Mouse (Mus musculus): ENCODE measurements around the gene Fam180a. TPM values are rescaled to one million over a fixed set of nuclear protein-coding genes. Genes with fewer than 3 reads are reported as not detected.
A peak's percentile ranks its signal among the peaks of the same experiment; 100 is the strongest.

Gene Fam180a
- polyA plus RNA-seq, 1 experiment from 2014 or later = 0.16 TPM

DNA sequence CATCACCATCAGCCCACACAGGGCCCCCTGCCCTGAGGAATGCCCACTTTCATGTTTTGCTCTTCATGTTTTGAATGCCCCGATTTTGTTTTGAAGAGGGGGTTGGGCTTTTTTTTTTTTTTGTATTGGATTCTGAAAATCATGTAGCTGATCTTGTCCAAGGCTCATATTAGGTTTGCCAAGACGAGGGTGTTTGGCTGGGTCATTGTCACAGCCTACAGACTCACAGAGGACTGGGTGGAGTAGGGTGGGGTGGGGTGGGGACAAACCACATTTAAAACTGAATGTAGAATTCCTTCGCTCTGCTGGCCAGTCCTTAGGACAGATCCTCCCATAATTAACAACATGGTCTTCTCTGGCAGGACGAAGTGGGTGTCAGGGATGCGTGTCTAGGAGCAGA, 27.5 kb upstream of the Fam180a start:
- peak; percentile 31; the same call in 1 of the 2 replicates for ATAC-seq (replicated peaks; ENCODE audit: insufficient number of reproducible peaks, low FRiP score, low TSS enrichment)
- H3K9me3 ChIP-seq (replicated peaks; ENCODE audit: control insufficient read depth, low read length) = no peaks in the 10 kb centered on the region
- 61% methylated on average over 5 of the region's 5 CpGs for WGBS (ENCODE audit: insufficient replicate concordance)
- H3K36me3 ChIP-seq (ENCODE audit: control insufficient read depth, insufficient read depth, low read length) = no peaks in the 10 kb centered on the region
- peak overlapping the region; percentile 47 for H3K4me2 ChIP-seq
- no peak overlapping the region for H3K9ac ChIP-seq (ENCODE audit: low read depth, low read length)
- H3K4me3 ChIP-seq (ENCODE audit: low read depth, low read length) = no peak overlapping the region
- H3K27me3 ChIP-seq (ENCODE audit: control insufficient read depth, insufficient read depth, low read length) = no peaks in the 10 kb centered on the region
- no peak overlapping the region for H3K27ac ChIP-seq (ENCODE audit: low read depth, low read length)
- peaks cover 3% of the 10 kb centered on the region; the same call in 1 of the 2 replicates for H3K4me1 ChIP-seq (ENCODE audit: control insufficient read depth, insufficient read depth, low read length)

DNA sequence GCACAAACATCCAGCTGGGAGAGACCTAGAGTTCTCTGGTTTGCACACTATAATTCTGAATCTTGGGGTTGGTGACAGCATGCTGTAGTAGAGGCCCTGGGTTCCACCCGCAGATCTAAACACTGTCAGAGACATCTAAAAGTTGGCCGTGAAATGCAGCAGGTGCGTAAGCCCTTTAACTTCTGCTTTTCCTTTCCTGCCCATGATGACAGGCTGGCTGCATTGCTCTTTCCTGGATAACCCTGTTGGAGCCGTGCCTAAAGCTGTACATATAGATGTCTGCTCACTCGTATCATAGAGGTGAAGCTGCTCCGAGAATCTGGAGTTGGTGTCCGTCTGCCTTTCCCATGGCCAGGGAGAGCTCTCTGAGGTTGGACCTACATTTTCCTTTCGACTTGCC, 26.9 kb upstream of the Fam180a start:
- H3K27ac ChIP-seq (ENCODE audit: low read depth, low read length) = no peak overlapping the region
- H3K27me3 ChIP-seq (ENCODE audit: control insufficient read depth, insufficient read depth, low read length) = no peaks in the 10 kb centered on the region
- WGBS (ENCODE audit: insufficient replicate concordance) = 72% methylated on average over 8 of the region's 8 CpGs
- no peak overlapping the region for H3K4me2 ChIP-seq
- no peak for ATAC-seq (replicated peaks; ENCODE audit: insufficient number of reproducible peaks, low FRiP score, low TSS enrichment)
- H3K36me3 ChIP-seq (ENCODE audit: control insufficient read depth, insufficient read depth, low read length) = no peaks in the 10 kb centered on the region
- no peak overlapping the region for H3K9ac ChIP-seq (ENCODE audit: low read depth, low read length)
- H3K4me3 ChIP-seq (ENCODE audit: low read depth, low read length) = no peak overlapping the region
- H3K4me1 ChIP-seq (ENCODE audit: control insufficient read depth, insufficient read depth, low read length) = peaks cover 3% of the 10 kb centered on the region; the same call in 1 of the 2 replicates
- no peaks in the 10 kb centered on the region for H3K9me3 ChIP-seq (replicated peaks; ENCODE audit: control insufficient read depth, low read length)

GRCm38 (mm10) chr6:35351826-35352225, 25.9 kb upstream of the Fam180a start:
- Histone ChIP-seq H3K36me3 (ENCODE audit: control insufficient read depth, insufficient read depth, low read length) (no peaks in the 10 kb centered on the region), H3K4me3 (ENCODE audit: low read depth, low read length) (no peak overlapping the region), H3K27ac (ENCODE audit: low read depth, low read length) (no peak overlapping the region), H3K9ac (ENCODE audit: low read depth, low read length) (no peak overlapping the region), H3K4me2 (no peak overlapping the region), H3K4me1 (ENCODE audit: control insufficient read depth, insufficient read depth, low read length) (peaks cover 3% of the 10 kb centered on the region; the same call in 1 of the 2 replicates), H3K27me3 (ENCODE audit: control insufficient read depth, insufficient read depth, low read length) (no peaks in the 10 kb centered on the region), H3K9me3 (replicated peaks; ENCODE audit: control insufficient read depth, low read length) (no peaks in the 10 kb centered on the region)
- ATAC-seq (replicated peaks; ENCODE audit: insufficient number of reproducible peaks, low FRiP score, low TSS enrichment) = no peak
- 85% methylated on average over 3 of the region's 3 CpGs for WGBS (ENCODE audit: insufficient replicate concordance)

DNA sequence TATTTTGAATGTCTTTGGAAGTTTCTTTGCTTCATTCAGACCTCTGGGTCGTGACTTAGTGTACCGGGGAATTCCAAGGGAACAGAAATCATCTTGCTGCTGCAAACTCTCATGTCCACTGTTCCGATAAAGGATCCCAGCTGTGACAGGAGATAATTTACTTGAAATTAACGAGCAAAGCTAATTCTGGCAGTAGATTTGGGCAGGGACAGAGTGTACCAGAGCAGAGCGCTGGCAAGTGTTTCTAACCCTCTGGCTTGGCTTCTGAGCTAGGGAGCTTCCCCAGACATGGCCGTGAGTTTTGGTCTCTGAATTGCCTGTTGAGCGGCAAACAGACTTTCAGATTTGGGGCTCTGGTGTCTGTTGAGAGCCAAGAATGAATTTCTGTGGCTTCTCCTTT, 23.8 kb upstream of the Fam180a start:
- no peak overlapping the region for H3K4me2 ChIP-seq
- no peak overlapping the region for H3K9ac ChIP-seq (ENCODE audit: low read depth, low read length)

DNA sequence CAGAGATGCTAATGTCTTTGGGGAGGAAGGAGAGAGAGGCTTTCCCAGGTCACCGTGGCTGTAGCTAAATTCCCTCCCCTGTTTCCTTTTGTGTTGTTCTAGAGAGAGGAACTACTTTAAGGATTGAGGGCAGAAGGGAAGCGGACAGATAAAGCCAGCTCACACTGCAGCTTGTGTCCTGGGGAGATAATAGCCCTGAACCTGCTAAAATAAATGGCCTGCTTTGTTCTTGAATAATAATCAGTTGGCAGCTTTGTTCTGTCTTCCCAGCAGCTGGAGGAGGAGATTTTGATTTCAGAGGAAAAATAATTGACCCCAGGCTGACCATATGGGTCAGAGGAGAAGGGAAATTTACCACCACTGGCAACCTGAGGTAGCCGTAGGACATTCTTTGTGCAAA, 12.7 kb upstream of the Fam180a start:
- Histone ChIP-seq H3K27me3 (ENCODE audit: control insufficient read depth, insufficient read depth, low read length) (no peaks in the 10 kb centered on the region), H3K4me2 (no peak overlapping the region), H3K27ac (ENCODE audit: low read depth, low read length) (no peak overlapping the region), H3K9ac (ENCODE audit: low read depth, low read length) (no peak overlapping the region), H3K36me3 (ENCODE audit: control insufficient read depth, insufficient read depth, low read length) (no peaks in the 10 kb centered on the region), H3K9me3 (replicated peaks; ENCODE audit: control insufficient read depth, low read length) (no peaks in the 10 kb centered on the region), H3K4me3 (ENCODE audit: low read depth, low read length) (no peak overlapping the region), H3K4me1 (ENCODE audit: control insufficient read depth, insufficient read depth, low read length) (0 out of 2 replicates have a peak, but pooled peaks cover 2% of the 10 kb centered on the region)
- 17% methylated on average over 3 of the region's 3 CpGs for WGBS (ENCODE audit: insufficient replicate concordance)
- no peak for ATAC-seq (replicated peaks; ENCODE audit: insufficient number of reproducible peaks, low FRiP score, low TSS enrichment)

More for the DNA sequence above, 23.8 kb upstream of the Fam180a start:
- no peak for ATAC-seq (replicated peaks; ENCODE audit: insufficient number of reproducible peaks, low FRiP score, low TSS enrichment)
- Histone ChIP-seq H3K4me1 (ENCODE audit: control insufficient read depth, insufficient read depth, low read length) (peaks cover 3% of the 10 kb centered on the region; the same call in 1 of the 2 replicates), H3K27ac (ENCODE audit: low read depth, low read length) (no peak overlapping the region), H3K9me3 (replicated peaks; ENCODE audit: control insufficient read depth, low read length) (no peaks in the 10 kb centered on the region), H3K4me3 (ENCODE audit: low read depth, low read length) (no peak overlapping the region), H3K36me3 (ENCODE audit: control insufficient read depth, insufficient read depth, low read length) (no peaks in the 10 kb centered on the region), H3K27me3 (ENCODE audit: control insufficient read depth, insufficient read depth, low read length) (no peaks in the 10 kb centered on the region)
- 53% methylated on average over 7 of the region's 7 CpGs for WGBS (ENCODE audit: insufficient replicate concordance)

DNA sequence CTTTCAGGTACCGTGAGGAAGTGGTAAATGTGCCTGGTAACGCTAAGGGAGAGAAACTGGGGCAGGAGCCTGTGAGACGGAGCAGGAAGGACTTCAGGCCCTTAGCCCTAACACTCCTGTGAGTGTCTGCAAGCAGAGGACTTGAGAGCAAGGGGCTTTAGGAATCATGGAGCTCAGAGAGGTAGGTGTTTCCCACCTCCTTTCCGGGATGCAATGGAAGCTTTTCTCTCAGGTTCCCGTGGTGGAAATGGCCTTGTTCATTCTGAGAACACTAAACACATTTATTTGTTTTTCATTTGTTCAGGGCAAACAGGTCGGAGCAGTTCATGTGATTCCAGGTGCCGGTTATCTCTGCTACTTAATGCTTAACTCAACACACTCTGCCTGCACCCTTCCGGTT, 11.9 kb upstream of the Fam180a start:
- WGBS (ENCODE audit: insufficient replicate concordance) = 59% methylated on average over 8 of the region's 8 CpGs
- H3K4me3 ChIP-seq (ENCODE audit: low read depth, low read length) = no peak overlapping the region
- no peak for ATAC-seq (replicated peaks; ENCODE audit: insufficient number of reproducible peaks, low FRiP score, low TSS enrichment)
- no peaks in the 10 kb centered on the region for H3K27me3 ChIP-seq (ENCODE audit: control insufficient read depth, insufficient read depth, low read length)
- H3K9me3 ChIP-seq (replicated peaks; ENCODE audit: control insufficient read depth, low read length) = no peaks in the 10 kb centered on the region
- H3K4me1 ChIP-seq (ENCODE audit: control insufficient read depth, insufficient read depth, low read length) = 0 out of 2 replicates have a peak, but pooled peaks cover 2% of the 10 kb centered on the region
- H3K4me2 ChIP-seq = no peak overlapping the region
- H3K27ac ChIP-seq (ENCODE audit: low read depth, low read length) = no peak overlapping the region
- no peak overlapping the region for H3K9ac ChIP-seq (ENCODE audit: low read depth, low read length)
- H3K36me3 ChIP-seq (ENCODE audit: control insufficient read depth, insufficient read depth, low read length) = no peaks in the 10 kb centered on the region

DNA sequence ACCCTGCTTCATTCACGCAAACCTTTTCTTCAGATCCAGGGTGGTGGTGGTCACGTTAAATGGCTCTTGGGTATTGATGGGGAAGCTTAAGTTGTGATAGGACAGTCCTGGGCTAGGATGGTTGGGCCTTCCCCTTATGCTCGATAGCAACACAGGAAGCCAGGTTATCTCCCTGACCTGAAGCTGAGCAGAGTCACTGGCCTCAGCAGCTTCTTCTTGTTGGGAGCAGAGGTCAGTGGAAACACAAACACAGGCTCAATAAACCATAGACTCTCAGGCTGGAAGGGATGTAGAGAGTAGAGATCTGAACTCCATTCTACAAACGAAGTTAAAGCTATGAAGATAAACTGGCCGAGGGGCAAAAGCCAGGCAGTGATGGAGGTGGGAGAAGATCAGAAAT, 9.5 kb upstream of the Fam180a start:
- no peak overlapping the region for H3K4me2 ChIP-seq
- H3K36me3 ChIP-seq (ENCODE audit: control insufficient read depth, insufficient read depth, low read length) = no peaks in the 10 kb centered on the region
- no peaks in the 10 kb centered on the region for H3K27me3 ChIP-seq (ENCODE audit: control insufficient read depth, insufficient read depth, low read length)
- H3K4me3 ChIP-seq (ENCODE audit: low read depth, low read length) = no peak overlapping the region
- H3K9ac ChIP-seq (ENCODE audit: low read depth, low read length) = no peak overlapping the region
- H3K27ac ChIP-seq (ENCODE audit: low read depth, low read length) = no peak overlapping the region
- H3K4me1 ChIP-seq (ENCODE audit: control insufficient read depth, insufficient read depth, low read length) = 0 out of 2 replicates have a peak, but pooled peaks cover 7% of the 10 kb centered on the region
- ATAC-seq (replicated peaks; ENCODE audit: insufficient number of reproducible peaks, low FRiP score, low TSS enrichment) = no peak
- 47% methylated on average over 5 of the region's 5 CpGs for WGBS (ENCODE audit: insufficient replicate concordance)
- no peaks in the 10 kb centered on the region for H3K9me3 ChIP-seq (replicated peaks; ENCODE audit: control insufficient read depth, low read length)

DNA sequence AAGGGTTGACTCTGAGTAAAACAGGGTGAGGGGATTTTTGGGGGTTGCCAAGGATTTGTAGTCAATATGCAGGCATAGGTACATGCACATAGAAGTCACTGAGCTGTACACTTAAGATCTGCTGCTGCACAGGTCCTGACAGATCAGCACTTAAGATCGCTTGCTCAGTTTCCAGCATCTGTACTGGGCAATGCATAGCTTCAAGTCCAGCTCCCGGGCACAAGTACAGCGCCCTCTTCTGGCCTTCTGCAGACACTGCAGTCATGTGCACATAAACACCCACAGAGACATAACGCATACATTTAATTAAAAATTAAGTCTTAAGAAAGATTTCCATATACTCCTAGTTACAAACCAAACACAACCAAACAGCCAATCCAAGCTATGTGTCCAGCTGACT, 8.3 kb upstream of the Fam180a start:
- Histone ChIP-seq H3K4me3 (ENCODE audit: low read depth, low read length) (no peak overlapping the region), H3K9me3 (replicated peaks; ENCODE audit: control insufficient read depth, low read length) (no peaks in the 10 kb centered on the region), H3K36me3 (ENCODE audit: control insufficient read depth, insufficient read depth, low read length) (no peaks in the 10 kb centered on the region), H3K4me2 (no peak overlapping the region), H3K9ac (ENCODE audit: low read depth, low read length) (no peak overlapping the region), H3K4me1 (ENCODE audit: control insufficient read depth, insufficient read depth, low read length) (0 out of 2 replicates have a peak, but pooled peaks cover 8% of the 10 kb centered on the region), H3K27me3 (ENCODE audit: control insufficient read depth, insufficient read depth, low read length) (no peaks in the 10 kb centered on the region), H3K27ac (ENCODE audit: low read depth, low read length) (no peak overlapping the region)
- WGBS (ENCODE audit: insufficient replicate concordance) = 63% methylated on average over 4 of the region's 4 CpGs
- no peak for ATAC-seq (replicated peaks; ENCODE audit: insufficient number of reproducible peaks, low FRiP score, low TSS enrichment)

DNA sequence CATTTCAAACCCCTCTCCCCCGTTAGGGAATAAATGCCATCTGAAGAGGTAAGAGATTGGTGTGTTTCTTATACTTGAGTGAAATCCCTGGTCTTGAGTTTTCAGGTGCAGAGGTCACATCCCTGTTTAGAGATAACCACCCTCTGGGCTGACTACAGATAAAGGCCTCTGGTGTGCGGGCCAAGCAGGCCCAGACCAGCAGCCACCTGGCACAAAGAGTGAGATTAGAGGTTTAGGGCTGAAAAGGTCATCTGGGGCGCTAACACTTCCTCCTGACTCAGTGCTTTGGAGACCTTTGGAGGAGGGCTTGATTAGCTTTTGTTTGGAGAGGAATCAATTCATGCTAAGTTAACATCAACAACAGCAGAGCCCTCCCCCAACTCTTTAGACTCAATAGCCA, 7.7 kb upstream of the Fam180a start:
- H3K4me2 ChIP-seq = no peak overlapping the region
- H3K9ac ChIP-seq (ENCODE audit: low read depth, low read length) = no peak overlapping the region
- H3K9me3 ChIP-seq (replicated peaks; ENCODE audit: control insufficient read depth, low read length) = no peaks in the 10 kb centered on the region
- H3K27me3 ChIP-seq (ENCODE audit: control insufficient read depth, insufficient read depth, low read length) = no peaks in the 10 kb centered on the region
- ATAC-seq (replicated peaks; ENCODE audit: insufficient number of reproducible peaks, low FRiP score, low TSS enrichment) = no peak
- H3K36me3 ChIP-seq (ENCODE audit: control insufficient read depth, insufficient read depth, low read length) = no peaks in the 10 kb centered on the region
- H3K27ac ChIP-seq (ENCODE audit: low read depth, low read length) = no peak overlapping the region
- no peak overlapping the region for H3K4me3 ChIP-seq (ENCODE audit: low read depth, low read length)
- 0 out of 2 replicates have a peak, but pooled peaks cover 8% of the 10 kb centered on the region for H3K4me1 ChIP-seq (ENCODE audit: control insufficient read depth, insufficient read depth, low read length)
- WGBS (ENCODE audit: insufficient replicate concordance) = 9% methylated on average over 3 of the region's 3 CpGs

All from heart, embryonic 11.5 days (tissue).